Mouse (Mus musculus) thymus, adult 18-20 months (tissue): Measurements from ENCODE around the gene Cdkn3.
"Not testable (repeated sequence)": the region's sequence is repeated elsewhere in the genome, so short reads cannot be mapped to it uniquely, and the experiment has no call there.

Experiments used
- DNase-seq, 2 experiments: peaks; one replicate each; pipeline ENCODE4 v3.0.0; 2022; ENCODE audit warnings: mixed read lengths in 2 of 2

Gene Cdkn3

DNA sequence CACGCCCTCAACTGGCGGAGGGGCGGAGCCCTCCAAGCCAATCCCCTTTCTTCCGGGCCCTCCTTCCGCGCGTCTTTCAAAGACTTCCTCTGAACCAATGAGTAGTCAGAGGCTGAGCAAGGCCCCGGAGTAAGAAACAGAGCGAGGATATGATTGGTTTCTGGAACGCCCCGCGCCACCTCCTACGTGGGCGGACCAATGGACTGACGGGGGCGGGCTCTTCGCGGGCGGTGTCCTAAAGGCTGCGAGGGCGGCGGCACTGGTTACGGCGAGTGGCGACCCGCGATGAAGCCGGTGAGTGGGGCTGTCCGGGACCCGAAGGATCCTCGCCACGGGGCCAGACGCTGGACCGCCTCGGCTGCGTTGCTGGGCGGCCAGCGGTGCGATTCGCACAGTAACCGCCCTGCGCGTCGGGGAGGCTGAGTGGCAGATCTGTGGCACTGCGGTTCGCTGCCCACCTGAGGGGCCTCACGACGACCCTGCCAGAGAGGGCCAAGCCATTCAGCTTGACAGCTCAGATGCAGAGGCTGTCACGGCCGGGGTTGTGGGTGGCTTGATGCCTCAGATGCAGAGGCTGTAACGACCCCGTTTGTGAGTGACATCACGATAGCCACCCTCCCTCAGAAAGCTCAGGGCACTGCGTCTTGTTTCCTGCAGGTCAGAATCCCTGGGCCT lies at the start of gene Cdkn3:
TSS of gene Cdkn3 (plus strand) at position 187 of the 675 bp plus-strand sequence.
- peak; percentile 88 to 93 for DNase-seq

DNA sequence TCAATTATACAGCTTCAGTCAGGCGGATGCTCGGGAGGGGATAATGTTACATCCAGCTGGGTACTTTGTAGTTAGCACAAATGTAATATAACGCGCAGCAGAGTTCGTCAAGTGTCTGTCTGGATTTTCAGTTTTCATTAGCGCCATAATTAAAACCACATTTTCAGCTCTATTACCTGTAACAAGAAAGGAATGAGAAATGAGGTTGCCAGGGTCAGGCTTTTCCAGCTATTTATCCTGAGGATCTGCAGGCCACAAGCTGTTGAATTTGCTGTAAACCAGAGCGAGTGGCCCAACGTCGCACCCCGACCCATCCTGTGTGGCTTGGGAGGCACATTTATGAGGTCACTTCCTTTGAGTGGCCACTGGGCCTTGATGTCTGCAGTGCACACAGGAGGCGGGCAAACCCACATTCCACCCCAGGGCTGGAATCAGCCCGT lies 41.8 kb upstream of the Cdkn3 start:
- DNase-seq, result no peak

DNA sequence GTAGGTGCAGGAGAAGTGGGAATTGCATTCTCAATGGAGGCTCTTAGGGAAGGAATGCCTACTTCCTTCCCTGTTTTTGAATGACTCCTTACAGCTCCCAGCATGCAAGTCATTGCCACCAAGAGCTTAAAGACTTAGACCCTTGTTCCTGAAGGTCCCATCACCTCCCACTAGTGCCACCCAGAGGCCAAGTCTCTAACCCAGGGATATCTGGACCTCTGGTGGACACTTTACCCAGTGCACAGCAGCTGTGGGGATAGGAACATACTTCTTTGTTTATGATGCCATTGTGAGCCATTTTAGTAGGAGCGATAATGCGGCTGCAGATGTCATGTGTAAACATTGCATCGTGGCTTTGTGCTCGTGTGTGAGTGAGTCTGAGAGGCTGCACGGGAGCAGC lies 38.3 kb upstream of the Cdkn3 start:
- no peak for DNase-seq

DNA sequence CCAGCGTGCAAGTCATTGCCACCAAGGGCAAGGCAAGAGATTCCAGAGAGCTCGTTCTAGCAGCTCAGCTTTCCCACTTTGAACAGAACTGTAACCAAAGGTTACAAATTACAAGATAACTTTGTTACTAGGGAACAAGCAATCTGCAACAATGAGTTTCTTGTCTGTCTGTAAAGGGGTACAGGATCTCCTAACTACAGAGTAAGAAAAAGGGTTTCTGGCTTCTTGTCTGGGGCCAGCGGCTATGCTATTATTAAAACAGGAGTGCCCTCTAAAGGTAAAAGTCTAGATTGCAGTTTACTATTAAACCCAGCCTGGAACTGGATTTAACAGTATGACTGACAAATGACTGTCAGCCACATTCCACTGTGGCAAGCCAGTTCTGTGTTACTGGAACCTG lies 36.5 kb upstream of the Cdkn3 start:
- no peak for DNase-seq

DNA sequence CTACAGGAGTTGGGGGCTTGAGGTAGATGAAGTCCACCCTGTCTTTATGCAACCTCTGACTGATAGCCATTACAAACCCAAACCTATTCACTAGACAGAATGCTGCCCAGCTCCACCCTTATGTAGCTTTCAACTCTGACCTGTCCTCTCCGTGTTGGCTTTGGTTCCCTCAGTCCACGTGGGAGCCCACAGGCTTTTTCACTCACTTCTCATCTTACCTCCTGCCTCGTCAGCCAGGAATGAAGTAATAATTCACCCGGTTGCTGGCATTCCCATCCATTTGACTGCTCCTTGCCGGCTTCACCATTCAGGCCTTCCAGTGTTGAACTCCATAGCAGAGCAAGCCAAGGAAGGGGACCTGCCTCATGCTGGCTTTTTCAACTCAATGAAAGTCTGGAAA lies 35.4 kb upstream of the Cdkn3 start:
- DNase-seq, result no peak

DNA sequence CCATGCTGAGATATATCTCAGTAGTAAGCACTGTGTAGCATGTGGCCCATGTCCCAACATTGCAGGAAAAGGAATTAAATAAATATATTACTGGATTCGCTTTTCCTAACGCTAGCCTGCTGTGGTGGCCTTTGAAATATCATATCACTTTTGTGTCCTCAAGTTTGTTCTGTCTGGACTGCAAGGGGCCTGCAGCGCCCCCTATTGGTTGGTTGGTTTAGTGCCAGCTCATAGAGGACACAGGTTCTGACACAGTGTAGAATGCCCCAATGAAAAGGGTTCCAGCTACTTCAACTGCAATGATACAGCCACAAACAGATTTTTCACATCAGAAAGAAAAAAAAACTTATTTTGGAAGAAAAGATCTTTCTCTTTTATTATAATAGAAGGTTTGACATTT lies 34.6 kb upstream of the Cdkn3 start:
- DNase-seq, result no peak

DNA sequence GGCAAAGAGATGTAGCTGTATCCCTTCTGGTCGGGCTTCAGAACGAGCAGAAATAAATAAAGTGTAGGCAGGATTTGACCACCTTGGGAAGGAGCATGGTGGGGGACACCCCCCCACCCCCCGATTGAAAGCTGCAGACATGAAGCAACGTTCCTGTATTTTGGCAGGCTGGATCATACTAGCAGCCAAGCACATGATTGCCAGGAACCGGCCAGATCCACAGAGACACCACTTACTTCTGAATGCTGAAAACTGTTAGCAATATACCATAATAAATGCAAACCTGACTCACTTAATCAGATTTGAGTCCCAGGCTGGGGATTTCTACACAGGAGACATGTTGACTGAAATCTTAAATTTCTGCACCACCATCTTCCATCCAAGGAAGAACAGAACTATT lies 26.1 kb upstream of the Cdkn3 start:
- no peak for DNase-seq

DNA sequence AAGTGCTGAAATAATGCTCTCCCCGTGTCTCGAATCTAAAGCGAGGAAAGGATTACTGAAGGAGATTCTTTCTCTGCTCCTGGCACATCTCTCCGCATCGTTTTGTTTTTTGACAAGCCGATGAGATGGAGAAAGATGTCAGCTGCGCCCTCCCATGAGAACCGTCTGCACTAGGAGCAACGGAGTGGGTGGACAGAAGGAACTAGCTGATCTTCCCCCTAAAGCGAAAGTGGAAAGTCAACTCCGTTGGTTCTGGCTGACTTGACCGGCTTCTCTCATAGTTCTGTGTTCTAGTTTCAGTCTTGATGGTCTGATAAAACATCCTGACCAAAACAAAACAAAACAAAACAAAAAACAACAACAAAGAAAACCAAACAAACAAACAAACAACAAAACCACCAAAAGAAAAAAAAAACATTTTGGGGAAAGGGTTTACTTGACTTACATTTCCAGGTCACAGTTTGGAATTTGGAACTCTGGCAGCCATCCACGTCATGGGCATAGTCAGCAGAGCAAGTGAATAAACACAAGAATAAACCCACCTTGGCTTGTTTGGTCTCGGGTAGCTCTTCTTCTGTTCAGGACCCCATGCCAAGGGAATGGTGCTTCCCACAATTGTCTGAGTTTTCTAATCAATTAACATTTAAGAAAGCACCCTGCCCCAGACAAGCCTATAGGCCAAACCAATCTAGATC lies 25.4 kb upstream of the Cdkn3 start:
- DNase-seq, result no peak

DNA sequence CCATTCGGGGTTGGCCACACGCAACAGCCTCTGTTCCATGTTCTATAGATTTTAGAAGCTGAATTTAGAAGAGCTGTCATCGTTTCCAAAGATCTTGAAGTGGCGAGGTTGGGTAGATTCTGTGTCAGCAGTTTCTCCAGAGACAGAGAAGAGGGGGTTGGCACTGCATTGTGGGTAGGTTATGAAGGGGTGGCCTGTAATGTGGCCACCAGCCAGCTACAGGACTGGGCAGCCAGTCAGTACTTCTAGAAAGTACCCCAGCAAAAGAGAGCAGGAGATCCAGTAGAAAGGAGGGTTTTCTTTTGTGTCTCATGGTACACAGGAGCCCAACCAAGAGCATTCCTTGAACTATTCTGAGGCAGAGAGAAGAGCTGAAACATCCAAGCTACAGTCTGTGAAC lies 24.0 kb upstream of the Cdkn3 start:
- DNase-seq, result no peak

DNA sequence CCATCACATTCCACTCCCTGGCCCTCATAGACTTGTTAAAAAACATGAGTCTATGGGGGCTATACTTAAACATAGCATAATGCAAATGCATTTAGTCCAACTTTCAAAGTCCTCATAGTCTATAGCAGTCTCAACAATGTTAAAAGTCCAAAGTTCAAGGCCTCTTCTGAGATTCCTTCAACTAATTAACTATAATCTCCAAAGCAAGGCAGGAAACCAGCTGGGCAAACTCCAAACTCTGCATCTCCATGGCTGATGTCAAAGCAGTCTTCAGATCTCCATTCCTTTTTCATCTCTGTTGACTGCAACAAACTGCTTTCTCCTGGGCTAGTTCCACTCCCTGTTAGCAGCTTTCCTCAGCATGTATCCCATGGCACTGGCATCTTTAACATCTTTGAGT lies 23.0 kb upstream of the Cdkn3 start:
- DNase-seq, result not testable (repeated sequence)

DNA sequence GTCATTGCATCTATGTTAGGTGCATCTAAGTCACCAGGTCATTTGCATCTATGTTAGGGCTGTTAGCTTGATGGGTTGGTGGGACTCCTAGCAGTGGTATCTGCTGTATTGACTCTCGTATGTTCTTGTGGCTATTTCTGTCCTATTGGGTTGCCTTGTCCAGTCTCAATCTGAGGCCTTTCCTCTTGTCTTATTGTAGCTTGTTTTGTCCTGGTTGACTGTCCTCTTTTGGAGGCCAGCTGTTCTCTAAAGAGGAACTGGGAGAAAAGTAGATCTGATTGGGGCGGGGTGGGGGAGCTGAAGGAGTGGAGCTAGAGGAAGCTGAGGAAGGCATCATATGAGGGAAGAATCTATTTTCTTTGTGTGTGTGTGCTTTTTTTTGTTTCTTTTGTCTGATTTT lies 17.7 kb upstream of the Cdkn3 start:
- no peak for DNase-seq

DNA sequence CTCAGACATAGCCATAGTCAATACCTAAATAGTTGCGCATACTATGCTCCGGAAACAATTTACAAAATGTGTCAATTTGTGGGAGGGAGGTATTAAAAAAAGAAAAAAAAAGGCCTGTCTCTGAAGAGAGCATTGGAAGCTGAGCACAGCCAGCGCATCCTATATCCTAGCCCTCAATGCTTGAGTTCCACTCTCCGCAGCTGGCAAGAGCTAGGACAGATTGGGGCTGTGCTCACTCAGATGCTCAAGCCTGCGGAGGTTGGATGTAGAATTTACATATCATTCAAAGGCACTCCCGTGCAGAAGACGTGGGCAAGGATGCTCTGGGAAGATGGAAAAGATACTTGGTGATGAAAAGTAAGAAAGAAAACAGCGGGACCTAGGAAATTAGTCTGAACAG lies 14.9 kb upstream of the Cdkn3 start:
- DNase-seq, result no peak

DNA sequence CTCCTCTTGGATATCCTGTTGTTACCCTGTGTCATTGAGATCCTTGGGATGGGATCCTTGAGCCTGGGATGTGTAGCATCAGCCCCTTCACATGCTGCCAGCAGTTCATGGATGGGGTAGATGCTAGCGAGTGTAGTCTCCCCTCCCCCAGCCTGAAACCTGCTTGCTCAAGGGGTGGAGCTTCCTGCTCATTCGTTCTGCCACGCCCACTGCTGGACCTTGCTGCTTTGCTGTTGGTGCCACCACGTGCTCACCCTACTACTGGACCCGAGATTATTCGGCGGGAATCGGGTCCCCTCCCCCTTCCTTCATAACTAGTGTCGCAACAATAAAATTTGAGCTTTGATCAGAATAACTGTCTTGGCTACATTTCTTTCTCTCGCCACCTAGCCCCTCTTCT lies 6.0 kb upstream of the Cdkn3 start:
- not testable (repeated sequence) for DNase-seq

DNA sequence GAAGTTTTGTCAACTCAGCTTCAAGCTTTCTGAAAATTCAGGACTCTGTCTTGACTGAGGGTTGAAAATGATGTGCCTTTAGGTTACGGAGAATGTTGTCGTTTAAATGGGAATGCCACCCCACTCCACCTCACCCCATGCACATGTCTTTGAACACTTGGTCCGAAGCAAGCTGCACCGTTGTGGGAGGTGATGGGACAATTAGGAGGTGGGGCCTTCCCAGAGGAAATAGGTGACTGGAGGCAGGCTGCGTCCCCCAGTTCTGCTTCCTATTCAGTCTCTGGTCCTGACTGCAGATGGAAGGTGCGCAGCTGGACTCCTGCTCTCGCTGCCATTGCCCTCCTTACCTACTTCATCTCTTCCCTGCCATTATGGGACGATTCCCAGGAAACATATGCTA lies 4.5 kb upstream of the Cdkn3 start:
- no peak for DNase-seq

DNA sequence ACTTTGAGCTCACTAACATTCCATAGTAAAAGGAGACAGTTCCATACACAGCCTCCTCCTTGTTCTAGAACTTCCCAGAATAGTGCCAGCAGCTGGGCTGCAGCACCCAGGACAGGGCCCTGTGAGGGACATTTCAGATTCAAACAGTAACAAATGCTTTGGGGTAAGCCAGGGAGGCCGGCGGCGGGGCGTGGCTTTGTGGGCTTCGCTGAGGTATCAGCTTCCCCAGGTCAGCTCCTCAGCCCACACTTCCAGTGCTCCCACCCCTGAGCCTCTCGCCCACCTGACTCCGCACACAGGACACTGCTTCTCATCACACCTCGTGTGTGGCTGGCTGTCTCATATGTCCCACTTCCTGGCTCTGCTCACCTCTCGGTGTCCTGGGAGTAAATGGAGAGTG lies 2.6 kb upstream of the Cdkn3 start:
- no peak for DNase-seq

DNA sequence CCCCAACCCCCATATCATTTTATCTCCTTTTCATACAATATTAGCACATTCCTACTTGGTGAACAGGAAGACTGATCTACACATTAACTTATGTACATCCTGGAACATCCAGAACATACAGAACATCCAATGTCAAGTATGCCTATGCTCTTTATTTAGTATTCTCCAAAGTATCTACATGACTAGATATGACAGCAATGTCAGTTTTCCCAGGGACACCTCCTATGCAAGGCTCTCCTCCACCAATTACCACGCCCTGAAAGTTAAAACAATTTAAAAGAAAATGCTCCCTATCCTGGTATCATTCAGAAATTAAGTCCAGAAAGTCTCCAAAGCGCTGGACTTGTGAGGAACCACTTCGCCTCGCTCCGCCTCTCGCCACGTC lies 379 bp upstream of the Cdkn3 start:
- DNase-seq, result no peak

DNA sequence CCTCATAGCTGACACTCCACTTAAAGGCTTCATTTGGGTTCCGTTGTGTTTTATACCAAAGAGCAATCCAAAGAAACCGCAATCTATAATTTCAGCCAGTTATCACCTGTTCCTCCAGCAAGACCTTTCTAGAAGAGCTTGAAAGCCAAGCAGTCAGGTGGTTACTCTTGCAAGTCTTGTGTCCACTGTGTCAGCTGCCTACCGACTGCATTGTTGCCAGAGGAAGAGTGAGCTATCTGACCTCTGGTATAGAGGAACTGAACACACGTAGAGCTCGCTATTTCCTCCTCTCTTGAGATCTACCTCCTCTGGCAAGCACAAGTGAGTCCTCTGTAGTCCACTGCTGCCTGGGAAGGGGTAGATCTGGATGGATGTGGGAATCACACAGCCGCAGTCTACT lies 845 bp downstream of the Cdkn3 start:
- no peak for DNase-seq

DNA sequence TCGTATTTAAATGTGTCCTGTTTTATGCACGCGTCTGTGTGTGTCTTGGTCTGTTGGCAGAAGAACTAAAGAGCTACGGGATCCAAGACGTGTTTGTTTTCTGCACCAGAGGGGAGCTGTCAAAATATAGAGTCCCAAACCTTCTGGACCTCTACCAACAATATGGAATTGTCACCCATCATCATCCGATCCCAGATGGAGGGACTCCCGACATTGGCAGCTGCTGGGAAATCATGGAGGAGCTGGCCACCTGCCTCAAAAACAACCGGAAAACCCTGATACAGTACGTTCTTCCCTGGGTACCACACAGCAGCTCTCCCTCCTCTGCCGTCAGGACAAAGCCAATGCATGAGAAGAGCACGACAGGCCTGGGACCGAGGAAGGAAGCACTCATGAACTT lies 6.8 kb downstream of the Cdkn3 start:
- DNase-seq, result no peak

DNA sequence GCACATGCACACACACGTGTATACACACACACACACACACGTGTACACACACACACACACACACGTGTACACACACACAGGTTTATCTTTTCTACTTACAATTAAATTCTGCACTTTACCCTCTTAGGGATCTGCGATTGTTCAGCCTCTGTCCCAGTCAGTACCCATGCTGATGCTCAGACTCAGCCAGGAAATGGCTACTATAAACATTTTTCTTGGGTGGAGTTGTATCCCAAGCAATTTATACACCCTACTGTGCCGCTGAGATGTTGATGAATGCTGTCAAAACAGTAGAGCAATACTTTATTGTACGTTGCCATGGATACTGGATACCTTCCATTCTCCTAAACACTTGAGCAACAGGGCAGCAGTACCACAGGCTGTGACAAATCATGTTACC lies 9.7 kb downstream of the Cdkn3 start:
- DNase-seq, result no peak

DNA sequence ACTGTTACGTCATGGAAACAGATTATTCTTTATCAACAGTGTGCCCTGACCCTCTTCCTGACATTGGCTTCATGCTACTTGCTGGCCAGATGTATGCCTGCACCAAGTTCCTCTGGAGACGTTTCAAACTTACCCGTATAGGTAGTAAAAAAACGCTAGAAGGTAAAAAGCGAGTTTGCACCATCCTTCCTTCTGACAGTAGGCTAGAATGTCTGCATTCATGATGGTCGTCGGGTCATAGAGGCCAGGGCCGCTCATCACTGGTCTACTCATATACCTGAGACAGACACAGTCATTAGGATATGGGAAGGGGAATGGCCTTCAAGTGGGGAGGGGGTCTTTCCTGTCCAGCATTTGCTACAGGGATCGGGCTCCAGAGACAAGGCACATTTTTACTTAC lies 18.4 kb downstream of the Cdkn3 start:
- no peak for DNase-seq

DNA sequence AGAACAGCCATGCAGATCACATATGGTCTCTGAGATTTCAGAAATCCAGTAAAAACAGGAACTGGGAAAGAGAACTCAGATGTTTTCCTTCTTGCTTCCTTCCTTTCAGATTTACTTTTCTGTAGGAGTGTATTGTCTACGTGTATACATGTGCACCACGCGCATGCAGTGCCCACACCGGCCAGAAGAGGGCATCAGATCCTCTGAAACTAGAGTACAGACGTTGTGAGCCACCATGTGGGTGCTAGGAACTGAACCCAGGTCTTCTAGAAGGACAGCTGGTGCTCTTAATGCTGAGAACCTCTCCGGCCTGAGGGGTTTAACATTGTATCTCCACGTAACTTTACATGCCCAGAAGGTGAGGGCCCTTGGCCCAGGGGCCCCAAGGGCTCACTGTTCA lies 18.9 kb downstream of the Cdkn3 start:
- no peak for DNase-seq

DNA sequence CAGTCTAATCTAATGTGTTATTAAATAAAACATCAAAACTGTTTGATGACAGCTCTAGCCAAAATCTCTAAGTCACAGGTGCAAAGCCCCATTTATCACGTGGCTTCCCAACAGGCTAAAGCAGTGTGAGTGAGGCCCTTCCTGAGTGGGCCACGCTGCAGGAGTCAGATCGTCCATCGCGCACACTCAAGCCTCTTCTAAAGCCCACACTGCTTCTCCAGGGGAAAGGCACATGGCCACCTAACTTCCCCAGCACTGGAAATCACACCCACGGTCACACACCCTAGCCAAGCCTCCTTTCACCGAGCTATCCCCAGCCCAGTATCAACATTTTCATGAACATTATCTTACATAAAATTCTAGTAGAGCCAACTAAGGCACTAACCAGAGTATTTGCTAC lies 20.7 kb downstream of the Cdkn3 start:
- no peak for DNase-seq

DNA sequence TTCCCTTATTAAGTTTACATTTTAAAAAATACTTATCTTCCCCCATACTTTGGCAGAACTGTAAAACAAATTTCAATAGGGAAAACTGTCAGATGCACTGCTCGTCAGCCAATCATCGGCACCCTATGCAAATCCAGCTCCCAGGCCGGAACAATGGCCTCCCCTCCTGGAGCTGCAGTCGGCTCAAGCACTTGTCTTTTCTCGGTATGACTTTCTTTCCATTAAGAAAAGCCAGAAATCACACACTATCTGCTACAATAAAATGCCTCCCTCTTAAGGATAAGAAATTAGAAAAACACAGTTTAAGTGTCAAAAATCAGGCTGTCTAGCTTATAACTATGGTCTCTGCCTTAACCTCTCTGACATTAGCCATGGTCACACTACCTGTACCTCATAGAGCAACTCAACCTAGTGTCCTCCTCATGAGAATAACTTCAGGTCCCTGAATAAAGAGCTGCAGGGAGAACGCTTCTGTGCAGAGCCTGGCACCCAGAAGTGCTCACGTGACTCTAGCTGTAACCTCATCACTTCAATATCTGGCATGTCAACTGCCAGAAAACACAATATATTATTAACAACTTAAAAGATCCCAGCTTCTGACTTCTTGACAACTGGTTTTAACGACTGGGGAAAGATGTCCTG lies 22.0 kb downstream of the Cdkn3 start:
- no peak for DNase-seq

DNA sequence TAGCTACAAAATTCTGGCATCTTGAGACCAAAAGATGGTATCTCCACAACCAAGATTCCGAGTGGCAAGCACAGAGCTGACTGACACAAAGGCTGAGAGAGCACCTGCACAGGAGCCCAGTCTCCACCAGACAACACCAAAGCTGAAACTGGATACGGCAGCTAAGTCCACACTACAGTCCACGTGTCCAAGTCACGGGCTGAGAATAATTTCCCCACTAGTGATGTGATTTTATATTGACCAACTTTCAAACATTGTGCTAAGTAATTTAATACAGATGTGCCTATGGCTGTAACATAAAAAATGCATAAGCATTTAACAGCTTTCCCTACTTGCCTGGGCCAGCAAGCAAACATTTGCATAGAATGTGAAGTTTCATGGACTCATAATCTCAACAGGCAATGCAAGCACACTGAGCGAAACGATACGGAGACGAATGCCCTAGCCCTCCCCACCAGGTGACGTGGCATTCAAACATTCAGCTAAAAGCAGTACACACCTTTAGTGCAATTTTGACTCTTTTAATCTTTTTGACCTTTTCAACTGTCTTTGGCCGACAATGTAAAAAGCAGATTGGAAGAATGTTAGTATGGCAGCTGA lies 23.1 kb downstream of the Cdkn3 start:
- DNase-seq, result no peak
